Mouse (Mus musculus) midbrain, embryonic 13.5 days (tissue): ENCODE measurements around the gene Ddx21. TPM values are rescaled to one million over a fixed set of nuclear protein-coding genes. Genes with fewer than 3 reads are reported as not detected.
"Not testable (repeated sequence)": the region's sequence is repeated elsewhere in the genome, so short reads cannot be mapped to it uniquely, and the experiment has no call there.

ENCODE experiments used
- ATAC-seq: fragments of 200-750 bp; cut with Nextera tagmentation; 2 replicates; pipeline ENCODE4 v1.8.0; 2017; ENCODE audit warnings: mild to moderate bottlenecking, moderate TSS enrichment, moderate library complexity
- H3K27ac ChIP-seq: fragments of 300-500 bp; sonication (generic); 2 replicates; pipeline ENCODE4 v1.5.1; 2015; ENCODE audit warnings: inconsistent platforms, mild to moderate bottlenecking, moderate library complexity
- H3K27me3 ChIP-seq: fragments of 300-500 bp; sonication (generic); 2 replicates; pipeline ENCODE4 v1.6.1; 2015; ENCODE audit warnings: mild to moderate bottlenecking, inconsistent platforms
- H3K36me3 ChIP-seq: fragments of 300-500 bp; sonication (generic); 2 replicates; pipeline ENCODE4 v1.6.1; 2015; ENCODE audit warnings: mild to moderate bottlenecking, inconsistent platforms
- H3K4me1 ChIP-seq: fragments of 300-500 bp; sonication (generic); replicated peaks from 2 replicates; pipeline ENCODE4 v1.6.1; 2015; ENCODE audit warnings: inconsistent platforms
- H3K4me2 ChIP-seq: fragments of 300-500 bp; sonication (generic); replicated peaks from 2 replicates; pipeline ENCODE4 v1.6.1; 2015; ENCODE audit warnings: moderate library complexity, mild to moderate bottlenecking, inconsistent platforms
- H3K4me3 ChIP-seq: fragments of 300-500 bp; sonication (generic); replicated peaks from 2 replicates; pipeline ENCODE4 v1.5.1; 2015; ENCODE audit warnings: mild to moderate bottlenecking, inconsistent platforms
- H3K9ac ChIP-seq: fragments of 300-500 bp; sonication (generic); replicated peaks from 2 replicates; pipeline ENCODE4 v1.6.1; 2015; ENCODE audit warnings: mild to moderate bottlenecking, inconsistent platforms
- H3K9me3 ChIP-seq: fragments of 300-500 bp; sonication (generic); 2 replicates; pipeline ENCODE4 v1.6.1; 2016; ENCODE audit warnings: mild to moderate bottlenecking, inconsistent platforms
- WGBS: fragments of 180-500 bp; shearing (Covaris S2); methylation state at CpG from one replicate; pipeline ENCODE4 v1.1.7; 2015; 5-methylcytosine and 5-hydroxymethylcytosine counted together
- polyA plus RNA-seq: library from polyadenylated mRNA; unstranded; fragments of >200 nt; fragmentation: Nextera tagmentation; extraction: Ambion mirVana; gene quantifications from 2 replicates; pipeline ENCODE4 v1.2.1, GENCODE M21; 2015

Gene Ddx21
- polyA plus RNA-seq, 1 experiment from 2014 or later = 18.2 TPM

DNA sequence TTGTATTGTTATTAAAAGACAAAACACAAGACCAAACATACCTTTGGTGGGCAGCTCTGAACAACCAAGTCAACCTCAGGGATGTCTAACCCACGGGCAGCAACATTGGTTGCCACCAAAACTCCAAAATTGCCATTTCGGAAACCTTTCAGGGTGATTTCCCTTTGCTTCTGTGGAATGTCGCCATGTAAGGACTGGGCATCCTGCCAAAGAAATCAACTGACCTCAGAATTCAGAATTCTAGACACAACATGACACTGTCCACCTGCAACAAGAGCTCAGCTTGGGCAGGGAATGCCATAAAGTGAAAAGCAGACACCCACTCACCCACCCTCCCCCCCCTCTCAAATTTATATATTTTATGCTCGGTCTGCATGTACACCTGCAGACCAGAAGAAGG is 13.5 kb downstream of the Ddx21 start:
- Histone ChIP-seq H3K9ac (no peak overlapping the region), H3K4me2 (no peak overlapping the region), H3K9me3 (no peaks in the 10 kb centered on the region), H3K36me3 (peaks cover 94% of the 10 kb centered on the region), H3K27ac (no peak overlapping the region), H3K4me3 (no peak overlapping the region), H3K27me3 (no peaks in the 10 kb centered on the region), H3K4me1 (no peaks in the 10 kb centered on the region)
- ATAC-seq = no peak
- 88% methylated on average over 4 of the region's 4 CpGs for WGBS

DNA sequence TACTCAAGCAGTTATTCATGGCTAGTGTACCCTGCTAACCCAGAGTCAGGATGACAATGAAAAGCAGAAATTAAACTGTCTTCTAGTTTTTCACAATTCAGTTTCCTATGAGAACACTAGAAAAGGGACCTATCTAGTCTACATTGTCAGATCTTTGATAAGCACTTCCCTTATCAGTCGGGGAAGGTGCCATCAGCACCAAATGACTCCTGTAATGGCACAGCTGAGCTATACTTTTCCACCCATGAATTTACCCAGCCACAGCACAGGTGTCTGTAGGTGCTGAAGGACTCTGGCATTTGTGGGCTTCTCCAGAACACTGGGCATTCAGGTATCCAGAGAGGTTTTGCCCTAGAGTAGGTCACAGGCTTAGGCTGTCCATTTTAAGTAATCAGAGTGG is 18.8 kb downstream of the Ddx21 start:
- Histone ChIP-seq H3K27me3 (no peaks in the 10 kb centered on the region), H3K4me2 (no peak overlapping the region), H3K36me3 (peaks cover 82% of the 10 kb centered on the region), H3K4me3 (no peak overlapping the region), H3K9me3 (no peaks in the 10 kb centered on the region), H3K27ac (no peak overlapping the region), H3K4me1 (peaks cover 4% of the 10 kb centered on the region), H3K9ac (no peak overlapping the region)
- ATAC-seq = no peak
- WGBS = 94% methylated on average over 1 of the region's 1 CpGs

DNA sequence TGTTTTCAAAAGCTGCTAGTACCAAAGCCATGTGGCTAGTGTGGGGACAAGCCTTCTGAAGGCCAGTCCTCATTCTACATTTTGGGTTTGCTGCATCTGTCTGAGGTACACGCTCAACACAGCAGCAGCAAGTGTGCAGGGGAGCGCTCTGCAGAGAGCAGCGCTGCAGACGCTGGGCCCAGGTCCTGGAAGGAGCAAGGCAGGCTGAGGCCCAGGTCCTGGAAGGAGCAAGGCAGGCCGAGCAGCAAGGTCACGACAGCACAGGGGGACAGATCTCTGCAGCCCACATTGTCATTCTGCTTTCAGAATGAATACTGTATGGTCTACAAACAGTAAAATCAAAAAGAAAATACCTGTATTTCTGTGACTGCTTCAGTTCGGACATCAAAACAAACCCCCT is 19.4 kb downstream of the Ddx21 start:
- WGBS = 85% methylated on average over 7 of the region's 7 CpGs
- no peak overlapping the region for H3K9ac ChIP-seq
- H3K27ac ChIP-seq = no peak overlapping the region
- H3K36me3 ChIP-seq = peaks cover 76% of the 10 kb centered on the region
- H3K4me1 ChIP-seq = peaks cover 4% of the 10 kb centered on the region
- no peak overlapping the region for H3K4me2 ChIP-seq
- no peak overlapping the region for H3K4me3 ChIP-seq
- no peak for ATAC-seq
- no peaks in the 10 kb centered on the region for H3K27me3 ChIP-seq
- H3K9me3 ChIP-seq = no peaks in the 10 kb centered on the region

DNA sequence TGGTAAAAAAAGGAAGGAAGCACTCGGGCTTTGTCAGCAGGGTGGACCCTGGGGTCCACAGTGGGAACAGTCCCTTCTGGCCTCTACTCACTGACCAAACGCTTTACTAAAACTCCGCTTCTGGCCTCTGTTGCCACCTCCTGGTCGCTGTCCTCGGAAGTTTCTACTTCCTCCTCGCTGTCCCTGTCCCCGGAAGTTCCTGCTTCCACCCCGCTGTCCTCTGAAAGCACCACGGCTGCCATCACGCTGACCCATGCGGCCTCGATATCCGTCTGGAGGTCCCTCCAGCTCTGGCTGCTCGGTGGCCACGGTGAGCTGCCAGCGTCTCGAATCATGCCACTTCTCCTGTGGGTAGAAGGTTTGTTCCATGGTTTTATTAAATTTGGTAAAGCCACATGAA is 19.8 kb downstream of the Ddx21 start:
- no peak for ATAC-seq
- no peak overlapping the region for H3K27ac ChIP-seq
- H3K4me3 ChIP-seq = no peak overlapping the region
- no peak overlapping the region for H3K9ac ChIP-seq
- H3K9me3 ChIP-seq = no peaks in the 10 kb centered on the region
- no peaks in the 10 kb centered on the region for H3K27me3 ChIP-seq
- peaks cover 9% of the 10 kb centered on the region for H3K4me1 ChIP-seq
- peaks cover 72% of the 10 kb centered on the region for H3K36me3 ChIP-seq
- WGBS = 89% methylated on average over 17 of the region's 17 CpGs
- no peak overlapping the region for H3K4me2 ChIP-seq

DNA sequence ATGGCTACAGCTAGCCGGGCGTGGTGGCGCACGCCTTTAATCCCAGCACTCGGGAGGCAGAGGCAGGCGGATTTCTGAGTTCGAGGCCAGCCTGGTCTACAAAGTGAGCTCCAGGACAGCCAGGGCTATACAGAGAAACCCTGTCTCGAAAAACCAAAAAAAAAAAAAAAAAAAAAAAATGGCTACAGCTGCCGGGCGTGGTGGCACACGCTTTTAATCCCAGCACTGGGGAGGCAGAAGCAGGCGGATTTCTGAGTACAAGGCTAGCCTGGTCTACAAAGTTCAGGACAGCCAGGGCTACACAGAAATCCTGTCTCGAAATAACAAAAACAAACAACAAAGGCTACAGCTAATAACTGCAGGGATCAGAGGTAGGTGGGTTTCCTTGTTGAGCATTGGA is 23.0 kb downstream of the Ddx21 start:
- H3K9me3 ChIP-seq, ATAC-seq, H3K27me3 ChIP-seq, H3K9ac ChIP-seq, H3K4me2 ChIP-seq, H3K27ac ChIP-seq, H3K4me3 ChIP-seq: not testable (repeated sequence)
- 87% methylated on average over 12 of the region's 13 CpGs for WGBS
- Histone ChIP-seq H3K36me3 (peaks cover 57% of the 10 kb centered on the region), H3K4me1 (peaks cover 26% of the 10 kb centered on the region)

DNA sequence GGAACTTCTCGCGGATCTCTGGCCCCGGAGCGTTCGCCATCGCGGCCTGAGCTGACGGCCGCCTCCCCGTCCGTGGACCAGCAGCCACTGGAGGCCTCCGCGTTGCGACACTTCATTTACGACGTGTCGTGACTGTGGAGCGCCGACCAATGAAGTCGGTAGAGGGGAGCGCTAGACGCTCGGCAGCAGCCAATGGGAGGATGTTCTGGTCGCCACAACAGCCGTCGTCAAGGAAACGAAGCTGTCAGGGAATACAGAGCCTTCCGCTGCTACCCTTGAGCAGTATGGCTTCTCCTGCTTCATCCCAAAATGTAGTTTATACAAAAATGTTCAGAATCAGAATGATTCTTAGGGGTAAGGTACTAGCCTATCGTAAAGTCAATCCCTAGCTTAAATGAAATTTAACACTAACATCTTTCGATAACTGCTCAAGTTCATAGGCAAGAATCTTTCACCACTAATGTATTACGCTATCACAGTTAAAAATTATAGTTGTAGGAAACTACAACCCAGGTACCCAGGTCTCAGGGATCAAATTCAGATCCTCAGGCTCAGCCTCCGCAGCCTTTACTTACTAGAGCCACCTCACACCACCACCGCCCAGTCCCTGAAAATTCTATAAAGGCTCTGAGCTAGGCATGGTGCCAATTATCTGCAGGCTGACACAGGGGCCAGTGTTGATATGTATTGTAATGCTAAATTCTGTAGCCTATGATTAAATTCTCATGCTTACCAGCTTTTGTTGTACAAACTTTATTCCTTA is 23.6 kb downstream of the Ddx21 start, which contains the start of gene Kif1bp:
Gene Kif1bp (minus strand): TSS at position 120 of the 763 bp plus-strand sequence.
- peak within 1 kb of the TSS; percentile 51 for H3K27ac ChIP-seq
- ATAC-seq = peak; percentile 100
- H3K9me3 ChIP-seq = no peaks in the 10 kb centered on the region
- H3K4me2 ChIP-seq = peak within 1 kb of the TSS; percentile 96
- H3K4me1 ChIP-seq = peaks cover 26% of the 10 kb centered on the region
- H3K36me3 ChIP-seq = peaks cover 57% of the 10 kb centered on the region
- H3K4me3 ChIP-seq = peak within 1 kb of the TSS; percentile 82
- peak within 1 kb of the TSS; percentile 88 for H3K9ac ChIP-seq
- 6% methylated on average over 33 of the region's 33 CpGs for WGBS
- H3K27me3 ChIP-seq = no peaks in the 10 kb centered on the region

DNA sequence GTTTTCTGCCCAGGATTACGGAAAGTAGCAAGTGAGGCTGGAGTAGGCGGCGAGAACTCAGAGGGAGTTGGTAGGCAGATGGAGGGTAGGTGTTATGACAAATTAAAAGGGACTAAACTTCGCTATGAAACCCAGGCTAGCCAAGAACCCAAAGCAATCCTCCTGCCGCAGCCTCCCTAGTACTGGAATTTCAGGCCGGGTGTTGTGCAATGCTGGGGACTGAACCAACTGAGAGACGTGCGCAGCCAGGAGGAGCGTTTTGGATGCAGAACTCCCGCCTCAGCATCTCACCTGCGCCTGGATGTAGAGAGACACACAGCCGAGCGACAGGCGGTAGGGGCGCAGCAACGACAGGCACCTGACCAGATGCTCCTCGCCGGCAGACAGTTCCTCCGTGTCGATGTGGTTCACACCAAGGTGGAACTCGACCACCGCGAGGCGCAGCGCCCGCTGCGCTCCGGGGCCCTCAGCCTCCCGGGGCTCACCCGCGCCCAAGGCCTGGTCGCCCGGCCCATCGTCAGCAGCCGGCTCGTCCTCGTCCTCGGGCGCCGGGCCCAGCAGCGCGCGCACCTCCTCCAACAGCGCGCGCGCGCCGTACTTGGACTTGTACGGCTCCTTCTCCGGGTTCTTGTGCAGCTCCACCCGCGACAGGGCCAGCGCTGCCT is 24.3 kb downstream of the Ddx21 start:
- Histone ChIP-seq H3K27ac (peak overlapping the region; percentile 51), H3K36me3 (peaks cover 56% of the 10 kb centered on the region), H3K9me3 (no peaks in the 10 kb centered on the region), H3K4me3 (peak overlapping the region; percentile 82), H3K27me3 (no peaks in the 10 kb centered on the region), H3K4me2 (peak overlapping the region; percentile 96), H3K4me1 (peaks cover 26% of the 10 kb centered on the region), H3K9ac (peak overlapping the region; percentile 88)
- under 1% methylated on average over 54 of the region's 54 CpGs for WGBS
- ATAC-seq = peak; percentile 87

DNA sequence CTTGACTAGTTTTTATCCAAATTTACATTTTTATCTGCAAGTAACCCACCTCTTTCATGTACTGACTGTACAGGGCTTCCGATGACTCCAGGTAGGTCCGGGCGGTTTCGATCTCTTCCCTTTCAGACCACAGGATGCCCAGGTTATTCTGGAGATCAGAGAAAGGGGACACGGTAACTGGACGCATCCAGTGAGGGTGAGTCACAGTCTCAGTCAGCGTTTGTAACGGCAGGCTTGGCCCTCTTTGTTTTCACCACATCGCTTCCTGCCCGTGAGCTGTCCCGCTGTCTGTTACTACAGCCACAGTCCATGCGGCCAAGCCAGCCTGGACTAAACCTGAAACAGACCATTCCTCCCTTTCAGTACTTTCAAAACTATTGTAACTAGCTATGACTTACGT is 27.1 kb downstream of the Ddx21 start:
- H3K4me1 ChIP-seq = peaks cover 26% of the 10 kb centered on the region
- H3K27ac ChIP-seq = no peak overlapping the region
- no peak overlapping the region for H3K9ac ChIP-seq
- no peak for ATAC-seq
- H3K27me3 ChIP-seq = no peaks in the 10 kb centered on the region
- no peak overlapping the region for H3K4me3 ChIP-seq
- H3K36me3 ChIP-seq = peaks cover 46% of the 10 kb centered on the region
- no peak overlapping the region for H3K4me2 ChIP-seq
- no peaks in the 10 kb centered on the region for H3K9me3 ChIP-seq
- WGBS = 94% methylated on average over 13 of the region's 13 CpGs

DNA sequence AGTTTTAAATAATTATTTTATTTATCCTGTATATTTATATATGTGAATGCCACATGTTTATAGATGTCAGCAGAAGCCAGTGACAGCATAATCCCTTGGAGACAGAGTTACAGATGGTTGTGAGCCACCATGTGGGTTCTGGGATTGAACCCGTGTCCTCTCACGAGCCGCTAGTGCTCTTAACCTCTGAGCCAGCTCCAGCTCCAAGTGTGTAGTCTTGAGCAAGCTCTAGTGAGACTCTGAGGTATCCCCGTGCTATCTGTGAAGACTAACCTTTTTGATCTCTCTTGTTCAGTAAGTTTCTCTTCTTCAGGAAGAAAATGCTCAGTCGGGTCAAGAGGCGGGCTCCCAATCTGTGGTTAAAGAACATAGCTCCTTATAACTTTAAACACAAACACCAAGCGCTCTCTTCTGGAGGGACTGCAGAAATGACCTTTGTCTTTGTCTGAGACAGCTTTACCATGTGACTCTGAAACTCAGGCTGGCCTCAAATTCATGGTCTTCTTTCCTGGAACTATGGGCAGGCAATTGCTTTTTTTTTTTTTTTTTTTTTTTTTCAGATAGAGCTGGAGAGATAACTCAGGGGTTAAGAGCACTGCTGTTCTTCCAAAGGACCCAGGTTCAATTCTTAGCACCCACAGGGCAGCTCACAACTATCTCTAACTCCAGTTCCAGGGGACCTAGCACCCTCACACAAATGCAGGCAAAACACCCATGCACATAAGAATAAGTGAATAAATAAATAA is 31.8 kb downstream of the Ddx21 start:
- no peak overlapping the region for H3K9ac ChIP-seq
- WGBS = 89% methylated on average over 7 of the region's 7 CpGs
- no peak for ATAC-seq
- no peak overlapping the region for H3K27ac ChIP-seq
- no peaks in the 10 kb centered on the region for H3K27me3 ChIP-seq
- H3K4me3 ChIP-seq = no peak overlapping the region
- H3K36me3 ChIP-seq = peaks cover 84% of the 10 kb centered on the region
- H3K9me3 ChIP-seq = no peaks in the 10 kb centered on the region
- no peak overlapping the region for H3K4me2 ChIP-seq
- no peaks in the 10 kb centered on the region for H3K4me1 ChIP-seq

DNA sequence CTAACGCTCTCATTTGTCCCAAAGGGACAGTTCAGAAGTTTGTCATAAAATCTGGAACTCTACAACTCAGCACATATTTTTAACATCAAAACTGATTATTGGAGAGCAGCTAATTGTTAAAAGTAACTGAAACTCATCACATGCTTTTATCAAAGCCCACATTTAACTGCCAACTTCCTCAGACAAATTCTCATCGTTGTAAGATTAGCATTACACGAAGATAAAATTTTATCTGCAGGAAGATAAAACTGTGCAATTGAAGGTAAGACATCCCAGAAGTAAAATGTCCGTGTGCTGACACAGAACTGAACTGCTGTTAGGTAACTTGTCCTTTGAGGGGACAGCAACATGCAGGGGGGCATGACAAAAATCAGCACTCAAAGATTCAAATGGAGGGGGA is 33.2 kb downstream of the Ddx21 start:
- 97% methylated on average over 4 of the region's 4 CpGs for WGBS
- Histone ChIP-seq H3K4me3 (no peak overlapping the region), H3K27ac (no peak overlapping the region), H3K4me2 (no peak overlapping the region), H3K9me3 (no peaks in the 10 kb centered on the region), H3K4me1 (no peaks in the 10 kb centered on the region), H3K27me3 (no peaks in the 10 kb centered on the region), H3K36me3 (peaks cover 85% of the 10 kb centered on the region), H3K9ac (no peak overlapping the region)
- no peak for ATAC-seq

DNA sequence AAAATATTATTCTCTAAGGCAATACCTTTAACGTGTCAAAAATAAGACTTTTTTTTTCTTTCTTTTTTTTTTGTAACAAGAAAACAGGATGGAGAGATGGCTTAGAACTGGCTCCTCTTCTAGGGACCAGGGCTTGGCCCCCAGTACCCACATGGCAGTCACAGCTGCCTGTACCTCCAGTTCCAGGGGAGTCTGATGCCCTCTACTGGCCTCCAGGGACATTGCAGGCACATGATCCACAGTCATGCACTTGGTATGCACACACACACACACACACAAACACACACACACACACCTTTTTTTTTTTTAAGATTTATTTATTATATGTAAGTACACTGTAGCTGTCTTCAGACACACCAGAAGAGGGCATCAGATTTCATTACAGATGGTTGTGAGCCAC is 44.3 kb downstream of the Ddx21 start:
- no peak for ATAC-seq
- WGBS = 90% methylated on average over 1 of the region's 1 CpGs
- Histone ChIP-seq H3K4me1 (no peaks in the 10 kb centered on the region), H3K4me2 (no peak overlapping the region), H3K36me3 (peaks cover 69% of the 10 kb centered on the region), H3K27me3 (no peaks in the 10 kb centered on the region), H3K9ac (no peak overlapping the region), H3K27ac (no peak overlapping the region), H3K4me3 (no peak overlapping the region), H3K9me3 (no peaks in the 10 kb centered on the region)

DNA sequence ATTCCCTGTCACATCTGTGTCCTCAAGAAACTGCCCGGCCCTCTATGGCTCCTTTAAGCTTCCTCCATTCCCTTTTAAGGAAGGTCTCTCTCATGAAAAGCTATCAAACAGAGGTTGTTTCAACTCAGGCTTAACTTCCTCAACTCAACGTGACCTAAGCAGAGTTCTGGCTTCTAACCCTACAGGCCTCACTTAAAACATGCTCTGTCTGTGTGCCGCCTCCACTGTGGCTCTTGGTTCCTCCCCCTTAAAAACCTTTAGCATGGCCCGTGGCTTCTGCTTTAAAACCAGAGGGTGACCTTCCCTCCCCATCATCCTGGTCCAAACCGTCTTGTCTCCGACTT is 45.6 kb downstream of the Ddx21 start:
- Histone ChIP-seq H3K9ac (no peak overlapping the region), H3K4me3 (no peak overlapping the region), H3K36me3 (peaks cover 57% of the 10 kb centered on the region), H3K4me1 (no peaks in the 10 kb centered on the region), H3K9me3 (no peaks in the 10 kb centered on the region), H3K27me3 (no peaks in the 10 kb centered on the region), H3K4me2 (no peak overlapping the region), H3K27ac (no peak overlapping the region)
- WGBS = 91% methylated on average over 6 of the region's 6 CpGs
- no peak for ATAC-seq
